Mouse (Mus musculus): Measurements from ENCODE around the gene Tsc2. TPM values are rescaled to one million over a fixed set of nuclear protein-coding genes. Genes with fewer than 3 reads are reported as not detected.

Tsc2 gene
- polyA plus RNA-seq, 1 experiment from 2014 or later: 72.2 TPM

DNA sequence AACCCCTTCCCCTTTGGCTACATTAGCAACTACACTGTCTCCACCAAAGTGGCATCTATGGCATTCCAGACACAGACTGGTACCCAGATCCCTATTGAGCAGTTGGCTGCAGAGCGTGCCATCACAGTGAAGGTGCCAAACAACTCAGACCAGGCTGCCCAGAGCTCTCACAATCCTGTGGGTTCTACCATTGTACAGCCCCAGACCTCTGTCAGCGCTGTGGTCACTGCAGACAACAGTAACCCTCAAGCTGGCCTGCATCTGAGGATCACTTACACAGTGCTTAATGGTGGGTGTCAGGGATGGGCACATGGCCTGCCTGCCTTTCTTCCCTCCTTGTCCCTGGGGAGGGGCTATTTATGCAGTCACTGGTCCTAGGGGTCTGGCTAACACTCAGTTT is 52.1 kb downstream of the Tsc2 start:
- Histone ChIP-seq H3K36me3 (peaks cover 97% of the 10 kb centered on the region), H3K9ac (no peak overlapping the region), H3K4me2 (replicated peaks) (no peak overlapping the region), H3K4me3 (no peak overlapping the region), H3K9me3 (no peaks in the 10 kb centered on the region), H3K4me1 (no peaks in the 10 kb centered on the region), H3K27ac (no peak overlapping the region), H3K27me3 (no peaks in the 10 kb centered on the region)
- 96% methylated on average over 2 of the region's 2 CpGs for WGBS
- no peak for ATAC-seq (ENCODE audit: low FRiP score, low read depth)

DNA sequence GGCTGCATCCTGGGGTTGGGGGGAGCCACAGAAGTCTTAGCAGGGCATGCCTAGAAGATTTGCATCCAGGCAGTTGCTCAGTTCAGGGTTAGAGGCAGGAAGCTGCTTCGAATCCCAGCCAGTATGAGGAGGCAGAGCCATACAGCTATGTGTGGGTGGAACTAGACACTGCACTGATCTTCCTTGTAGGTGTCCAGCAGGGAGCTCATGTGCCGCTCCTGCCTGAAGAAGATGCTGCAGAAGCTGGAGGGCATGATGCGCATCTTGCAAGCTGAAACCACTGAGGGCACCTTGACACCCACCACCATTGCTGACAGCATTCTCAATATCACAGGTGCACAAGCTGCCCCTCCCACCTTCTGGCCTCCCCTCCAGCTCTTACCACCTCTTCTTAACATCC is 52.9 kb downstream of the Tsc2 start:
- H3K27ac ChIP-seq: no peak overlapping the region
- no peak overlapping the region for H3K4me3 ChIP-seq
- no peaks in the 10 kb centered on the region for H3K27me3 ChIP-seq
- H3K4me2 ChIP-seq (replicated peaks): no peak overlapping the region
- 95% methylated on average over 3 of the region's 3 CpGs for WGBS
- no peak for ATAC-seq (ENCODE audit: low FRiP score, low read depth)
- H3K9ac ChIP-seq: no peak overlapping the region
- no peaks in the 10 kb centered on the region for H3K9me3 ChIP-seq
- H3K36me3 ChIP-seq: peaks cover 98% of the 10 kb centered on the region
- H3K4me1 ChIP-seq: no peaks in the 10 kb centered on the region

DNA sequence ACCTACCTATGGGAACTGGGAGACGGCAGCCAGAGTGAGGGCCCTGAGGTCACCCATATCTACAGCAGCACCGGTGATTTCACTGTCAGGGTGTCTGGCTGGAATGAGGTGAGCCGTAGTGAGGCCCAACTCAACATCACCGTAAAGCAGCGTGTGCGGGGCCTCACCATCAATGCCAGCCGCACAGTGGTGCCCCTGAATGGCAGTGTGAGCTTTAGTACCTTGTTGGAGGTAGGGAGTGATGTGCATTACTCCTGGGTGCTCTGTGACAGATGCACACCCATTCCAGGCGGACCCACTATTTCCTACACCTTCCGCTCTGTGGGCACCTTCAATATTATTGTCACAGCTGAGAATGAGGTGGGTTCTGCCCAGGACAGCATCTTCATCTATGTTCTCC is 58.6 kb downstream of the Tsc2 start:
- no peaks in the 10 kb centered on the region for H3K9me3 ChIP-seq
- H3K9ac ChIP-seq: no peak overlapping the region
- WGBS: 94% methylated on average over 9 of the region's 9 CpGs
- H3K4me3 ChIP-seq: no peak overlapping the region
- H3K27ac ChIP-seq: no peak overlapping the region
- no peaks in the 10 kb centered on the region for H3K4me1 ChIP-seq
- H3K4me2 ChIP-seq (replicated peaks): no peak overlapping the region
- H3K36me3 ChIP-seq: peaks cover 100% of the 10 kb centered on the region
- H3K27me3 ChIP-seq: no peaks in the 10 kb centered on the region
- ATAC-seq (ENCODE audit: low FRiP score, low read depth): no peak

DNA sequence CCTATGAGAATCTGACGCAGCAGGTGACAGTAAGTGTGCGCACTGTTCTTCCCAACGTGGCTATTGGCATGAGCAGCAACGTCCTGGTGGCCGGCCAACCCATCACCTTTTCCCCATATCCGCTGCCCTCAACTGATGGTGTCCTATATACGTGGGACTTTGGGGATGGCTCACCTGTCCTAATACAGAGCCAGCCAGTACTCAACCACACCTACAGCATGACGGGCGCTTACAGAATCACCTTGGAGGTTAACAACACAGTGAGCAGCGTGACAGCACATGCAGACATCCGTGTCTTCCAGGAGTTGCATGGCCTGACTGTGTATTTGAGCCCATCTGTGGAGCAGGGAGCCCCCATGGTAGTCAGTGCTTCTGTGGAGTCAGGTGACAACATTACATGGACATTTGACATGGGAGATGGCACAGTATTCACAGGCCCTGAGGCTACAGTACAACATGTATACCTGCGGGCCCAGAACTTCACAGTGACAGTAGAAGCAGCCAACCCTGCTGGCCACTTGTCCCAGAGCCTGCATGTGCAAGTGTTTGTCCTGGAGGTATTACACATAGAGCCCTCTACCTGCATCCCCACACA is 59.7 kb downstream of the Tsc2 start:
- Histone ChIP-seq H3K9ac (no peak overlapping the region), H3K36me3 (peaks cover 100% of the 10 kb centered on the region), H3K4me1 (no peaks in the 10 kb centered on the region)

DNA sequence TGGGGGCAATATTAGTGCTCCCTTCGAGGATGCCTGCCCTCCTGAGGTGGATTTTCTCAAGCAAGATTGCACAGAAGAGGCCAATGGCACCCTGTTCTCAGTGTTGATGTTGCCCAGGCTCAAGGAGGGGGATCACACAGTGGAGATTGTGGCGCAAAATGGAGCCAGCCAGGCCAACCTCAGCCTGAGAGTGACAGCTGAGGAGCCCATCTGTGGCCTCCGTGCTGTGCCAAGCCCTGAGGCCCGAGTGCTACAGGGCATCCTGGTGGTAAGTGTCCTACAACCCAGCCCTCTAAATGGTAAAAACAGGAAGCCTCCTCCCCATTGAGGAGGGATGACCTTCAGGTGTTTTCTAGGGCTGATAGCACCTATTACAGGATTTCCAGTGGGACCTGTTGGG is 62.6 kb downstream of the Tsc2 start:
- Histone ChIP-seq H3K4me2 (replicated peaks) (no peak overlapping the region), H3K36me3 (peaks cover 99% of the 10 kb centered on the region)

More for the DNA sequence above, 59.7 kb downstream of the Tsc2 start:
- no peaks in the 10 kb centered on the region for H3K9me3 ChIP-seq
- no peak overlapping the region for H3K4me2 ChIP-seq (replicated peaks)
- H3K27ac ChIP-seq: no peak overlapping the region
- WGBS: 95% methylated on average over 12 of the region's 12 CpGs
- H3K27me3 ChIP-seq: no peaks in the 10 kb centered on the region
- no peak for ATAC-seq (ENCODE audit: low FRiP score, low read depth)
- H3K4me3 ChIP-seq: no peak overlapping the region

DNA sequence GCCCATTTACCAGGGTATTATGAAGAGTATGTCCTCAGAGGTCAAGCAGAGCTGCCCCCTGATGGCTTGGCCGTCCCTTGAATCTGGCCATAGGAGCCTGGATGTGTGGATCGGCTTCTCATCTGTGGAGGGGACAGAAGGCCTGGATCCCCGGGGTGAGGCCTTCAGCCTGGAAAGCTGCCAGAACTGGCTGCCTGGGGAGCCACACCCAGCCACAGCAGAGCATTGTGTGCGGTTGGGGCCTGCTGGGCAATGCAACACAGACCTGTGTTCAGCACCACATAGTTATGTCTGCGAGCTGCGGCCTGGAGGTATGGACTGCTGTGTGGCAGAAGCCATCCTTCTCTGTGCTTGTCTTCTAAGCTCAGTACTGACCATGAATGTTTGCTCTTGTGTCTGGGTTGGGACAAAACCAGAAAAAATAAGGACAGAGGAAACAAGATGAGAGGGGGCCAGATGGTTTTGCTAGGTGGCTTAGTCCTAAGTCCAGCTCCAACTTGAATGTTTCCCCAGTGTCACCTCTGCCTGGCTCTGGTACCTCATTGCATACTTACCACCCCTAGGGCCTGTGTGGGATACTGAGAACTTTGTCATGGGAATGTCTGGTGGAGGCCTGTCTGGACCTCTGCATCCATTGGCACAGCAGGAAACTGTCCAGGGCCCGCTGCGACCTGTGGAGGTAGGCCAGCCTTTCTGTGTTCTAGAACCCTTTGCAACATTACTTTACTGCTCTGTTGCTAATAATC is 65.2 kb downstream of the Tsc2 start:
- Histone ChIP-seq H3K27me3 (no peaks in the 10 kb centered on the region), H3K4me1 (peaks cover 9% of the 10 kb centered on the region; the same call in 1 of the 2 replicates), H3K9me3 (no peaks in the 10 kb centered on the region), H3K4me3 (no peak overlapping the region), H3K4me2 (replicated peaks) (no peak overlapping the region), H3K36me3 (peaks cover 79% of the 10 kb centered on the region), H3K27ac (no peak overlapping the region), H3K9ac (peak overlapping the region; percentile 43; the same call in 1 of the 2 replicates)
- WGBS: 83% methylated on average over 8 of the region's 8 CpGs
- no peak for ATAC-seq (ENCODE audit: low FRiP score, low read depth)

More for the DNA sequence above, 62.6 kb downstream of the Tsc2 start:
- Histone ChIP-seq H3K27ac (no peak overlapping the region), H3K9ac (no peak overlapping the region), H3K4me3 (no peak overlapping the region), H3K4me1 (no peaks in the 10 kb centered on the region; the same call in 1 of the 2 replicates), H3K27me3 (no peaks in the 10 kb centered on the region), H3K9me3 (no peaks in the 10 kb centered on the region)
- WGBS: 88% methylated on average over 4 of the region's 4 CpGs
- ATAC-seq (ENCODE audit: low FRiP score, low read depth): no peak

DNA sequence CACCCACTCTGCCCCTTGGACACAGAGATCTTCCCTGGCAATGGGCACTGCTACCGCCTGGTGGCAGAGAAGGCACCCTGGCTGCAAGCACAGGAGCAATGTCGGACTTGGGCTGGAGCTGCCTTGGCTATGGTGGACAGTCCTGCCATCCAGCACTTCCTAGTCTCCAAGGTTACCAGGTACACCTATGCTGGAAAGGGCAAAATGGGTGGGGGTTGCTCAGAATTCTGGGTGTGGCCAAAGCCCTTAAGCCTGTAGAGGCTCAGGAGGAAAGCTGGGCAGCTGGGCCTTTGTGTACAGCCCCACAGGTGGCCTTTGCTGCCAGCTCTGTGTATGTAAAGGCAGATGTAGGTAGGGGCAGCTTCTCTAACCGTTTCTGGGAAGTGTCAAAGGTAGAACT is 66.6 kb downstream of the Tsc2 start:
- Histone ChIP-seq H3K36me3 (peaks cover 65% of the 10 kb centered on the region), H3K27me3 (no peaks in the 10 kb centered on the region), H3K4me3 (no peak overlapping the region), H3K27ac (no peak overlapping the region), H3K9ac (no peak overlapping the region), H3K4me2 (replicated peaks) (no peak overlapping the region), H3K4me1 (peaks cover 9% of the 10 kb centered on the region), H3K9me3 (no peaks in the 10 kb centered on the region)
- 80% methylated on average over 3 of the region's 3 CpGs for WGBS
- no peak for ATAC-seq (ENCODE audit: low FRiP score, low read depth)

DNA sequence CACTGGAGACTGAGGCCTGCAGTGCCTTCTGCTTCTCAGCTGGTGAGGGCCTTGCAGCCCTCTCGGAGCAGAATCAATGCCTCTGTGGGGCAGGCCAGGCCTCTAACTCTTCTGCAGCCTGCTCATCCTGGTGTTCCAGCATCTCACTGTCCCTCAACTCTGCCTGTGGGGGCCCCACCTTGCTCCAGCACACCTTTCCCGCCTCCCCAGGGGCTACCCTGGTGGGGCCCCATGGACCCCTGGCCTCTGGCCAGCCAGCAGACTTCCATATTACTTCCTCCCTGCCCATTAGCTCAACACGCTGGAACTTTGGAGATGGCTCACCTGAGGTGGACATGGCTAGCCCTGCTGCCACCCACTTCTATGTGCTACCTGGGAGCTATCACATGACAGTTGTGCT is 67.3 kb downstream of the Tsc2 start:
- no peak for ATAC-seq (ENCODE audit: low FRiP score, low read depth)
- H3K36me3 ChIP-seq: peaks cover 58% of the 10 kb centered on the region
- no peak overlapping the region; the same call in 1 of the 2 replicates for H3K9ac ChIP-seq
- no peak overlapping the region for H3K27ac ChIP-seq
- no peak overlapping the region for H3K4me2 ChIP-seq (replicated peaks)
- WGBS: 82% methylated on average over 3 of the region's 3 CpGs
- peaks cover 15% of the 10 kb centered on the region for H3K4me1 ChIP-seq
- H3K27me3 ChIP-seq: no peaks in the 10 kb centered on the region
- no peak overlapping the region for H3K4me3 ChIP-seq
- no peaks in the 10 kb centered on the region for H3K9me3 ChIP-seq

DNA sequence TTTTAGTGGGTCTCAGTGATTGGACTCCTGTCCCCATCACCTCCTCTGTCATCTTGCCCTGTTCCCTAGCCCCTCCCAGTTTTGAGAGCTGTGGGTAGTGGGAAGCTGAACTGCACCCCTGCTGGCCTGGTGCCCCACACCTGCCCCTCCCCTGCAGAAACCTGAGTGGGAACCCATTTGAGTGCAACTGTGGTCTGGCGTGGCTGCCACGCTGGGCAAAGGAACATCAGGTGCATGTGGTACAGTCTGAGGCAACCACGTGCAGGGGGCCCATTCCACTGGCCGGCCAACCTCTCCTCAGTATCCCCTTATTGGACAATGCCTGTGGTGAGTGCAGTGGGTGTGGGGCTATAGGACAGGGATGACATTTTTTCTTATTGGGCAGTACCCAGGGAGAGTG is 68.0 kb downstream of the Tsc2 start:
- no peak overlapping the region for H3K4me2 ChIP-seq (replicated peaks)
- H3K27ac ChIP-seq: no peak overlapping the region
- ATAC-seq (ENCODE audit: low FRiP score, low read depth): no peak
- peaks cover 51% of the 10 kb centered on the region for H3K36me3 ChIP-seq
- peaks cover 19% of the 10 kb centered on the region for H3K4me1 ChIP-seq
- WGBS: 80% methylated on average over 4 of the region's 4 CpGs
- H3K27me3 ChIP-seq: no peaks in the 10 kb centered on the region
- H3K9me3 ChIP-seq: no peaks in the 10 kb centered on the region
- H3K9ac ChIP-seq: no peak overlapping the region; the same call in 1 of the 2 replicates
- H3K4me3 ChIP-seq: no peak overlapping the region

DNA sequence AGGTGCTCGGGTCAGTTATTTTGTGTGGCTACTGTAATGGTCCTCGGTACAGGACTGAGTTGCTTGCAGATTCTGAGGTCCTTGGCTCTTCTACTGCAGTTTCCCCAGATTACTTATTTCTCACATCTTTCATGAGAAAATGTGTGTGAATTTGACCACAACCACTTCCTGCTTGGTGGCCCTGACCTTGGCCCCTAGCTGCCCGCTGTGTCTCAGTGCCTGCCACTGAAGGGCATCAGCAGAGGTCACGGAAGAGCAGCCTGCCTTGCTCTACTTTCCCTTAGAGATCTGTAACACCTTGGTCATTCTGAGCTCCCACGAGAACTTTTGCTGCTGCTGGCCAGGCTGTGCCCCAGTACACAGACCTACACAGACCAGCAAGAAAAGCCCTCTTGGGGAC is 68.8 kb downstream of the Tsc2 start:
- 76% methylated on average over 5 of the region's 5 CpGs for WGBS
- no peak overlapping the region for H3K9ac ChIP-seq
- H3K36me3 ChIP-seq: peaks cover 43% of the 10 kb centered on the region
- H3K4me2 ChIP-seq (replicated peaks): no peak overlapping the region
- no peak for ATAC-seq (ENCODE audit: low FRiP score, low read depth)
- H3K4me3 ChIP-seq: no peak overlapping the region
- H3K27ac ChIP-seq: no peak overlapping the region
- no peaks in the 10 kb centered on the region for H3K27me3 ChIP-seq
- no peaks in the 10 kb centered on the region for H3K9me3 ChIP-seq
- peaks cover 27% of the 10 kb centered on the region for H3K4me1 ChIP-seq

DNA sequence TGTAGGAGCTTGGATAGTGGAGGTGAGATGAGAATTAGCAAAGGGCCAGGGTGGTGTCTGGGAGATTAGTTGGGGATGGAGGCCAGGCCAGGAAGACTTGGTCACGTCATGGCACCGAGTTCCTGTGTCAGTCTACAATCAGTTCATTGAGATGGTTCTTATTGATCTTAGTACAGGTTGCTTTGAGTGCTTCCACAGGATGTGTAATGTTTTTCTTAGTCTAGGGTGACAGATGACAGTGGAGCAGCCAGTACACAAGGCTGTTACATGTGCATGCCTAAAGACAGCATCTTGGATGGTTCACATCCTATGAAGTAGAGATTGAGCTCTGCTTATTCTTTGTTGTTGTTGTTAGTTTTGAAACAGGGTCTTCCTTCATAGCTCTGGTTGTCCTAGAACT is 70.8 kb downstream of the Tsc2 start:
- Histone ChIP-seq H3K9me3 (no peaks in the 10 kb centered on the region), H3K9ac (no peak overlapping the region), H3K4me3 (no peak overlapping the region), H3K4me2 (replicated peaks) (no peak overlapping the region), H3K36me3 (peaks cover 28% of the 10 kb centered on the region), H3K4me1 (peaks cover 47% of the 10 kb centered on the region), H3K27me3 (no peaks in the 10 kb centered on the region), H3K27ac (no peak overlapping the region)
- ATAC-seq (ENCODE audit: low FRiP score, low read depth): no peak
- 91% methylated on average over 2 of the region's 2 CpGs for WGBS

DNA sequence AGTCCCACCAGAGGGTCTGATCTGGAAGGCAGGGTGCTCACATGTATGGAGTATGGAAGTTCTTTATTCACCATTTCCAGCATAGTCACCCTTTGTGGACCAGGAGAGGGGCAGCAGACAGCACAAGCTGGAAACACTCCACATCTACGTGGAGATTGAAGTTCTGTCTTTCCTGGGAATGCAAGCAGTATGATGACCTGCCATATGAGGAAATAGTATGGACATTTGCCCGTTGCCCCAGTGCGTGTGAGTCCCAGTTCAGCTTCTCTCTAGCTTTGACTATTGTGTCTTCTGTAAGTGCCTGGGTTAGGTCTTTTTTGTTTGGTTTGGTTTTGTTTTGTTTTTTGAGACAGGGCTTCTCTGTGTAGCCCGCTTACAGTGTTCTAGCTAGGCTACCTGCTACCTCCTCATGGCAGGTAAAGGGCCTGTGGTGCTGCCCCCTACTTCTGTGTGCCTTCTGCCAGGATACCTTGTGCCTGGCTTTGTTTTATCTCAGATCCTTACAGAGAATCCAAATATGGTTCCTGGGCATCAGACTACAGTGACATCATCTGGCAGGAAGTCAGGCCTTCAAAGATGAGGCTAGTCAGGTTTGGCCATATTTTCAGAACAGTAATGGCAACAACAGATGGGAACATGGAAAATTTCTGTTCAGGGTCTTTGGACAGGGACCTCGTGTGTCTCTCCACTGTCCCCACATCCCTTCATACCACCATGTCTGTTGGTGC is 72.0 kb downstream of the Tsc2 start:
- Histone ChIP-seq H3K27me3 (no peaks in the 10 kb centered on the region), H3K4me3 (no peak overlapping the region), H3K4me1 (peaks cover 50% of the 10 kb centered on the region), H3K9me3 (no peaks in the 10 kb centered on the region), H3K27ac (no peak overlapping the region), H3K4me2 (replicated peaks) (no peak overlapping the region), H3K9ac (no peak overlapping the region), H3K36me3 (peaks cover 17% of the 10 kb centered on the region)
- WGBS: 90% methylated on average over 5 of the region's 5 CpGs
- ATAC-seq (ENCODE audit: low FRiP score, low read depth): no peak
